Mouse (Mus musculus) cerebellum, adult 11-12 months (tissue): Measurements from ENCODE around the gene Brwd1.
"Not testable (repeated sequence)": the region's sequence is repeated elsewhere in the genome, so short reads cannot be mapped to it uniquely, and the experiment has no call there.

ENCODE experiments used
- DNase-seq: peaks from one replicate; pipeline ENCODE4 v3.0.0; 2022

The Brwd1 gene

GRCm38 (mm10) chr16:96068364-96068763, 14.0 kb downstream of the Brwd1 start:
- DNase-seq, result no peak

DNA sequence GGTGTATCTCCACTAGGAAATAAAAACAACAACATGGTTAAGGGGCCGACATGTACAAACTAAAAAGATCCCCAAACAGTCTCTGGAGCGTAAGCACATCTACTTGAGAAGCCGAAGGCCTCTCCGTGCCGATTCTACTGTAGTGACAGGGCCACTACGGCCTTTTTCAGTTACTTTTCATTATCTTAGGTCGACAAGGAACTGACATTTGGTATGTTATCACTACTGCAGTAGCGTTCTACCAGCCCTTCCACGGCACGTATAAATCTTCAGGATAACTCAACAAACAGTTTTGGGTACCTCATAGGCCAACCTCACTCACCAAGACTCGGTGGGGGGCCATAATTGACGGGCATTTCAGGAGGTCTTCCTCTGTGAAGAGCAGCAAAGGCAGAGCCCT, 16.2 kb downstream of the Brwd1 start:
- no peak for DNase-seq

- no peak for DNase-seq
Observed at GRCm38 (mm10) chr16:96064649-96065048, 17.7 kb downstream of the Brwd1 start.

DNA sequence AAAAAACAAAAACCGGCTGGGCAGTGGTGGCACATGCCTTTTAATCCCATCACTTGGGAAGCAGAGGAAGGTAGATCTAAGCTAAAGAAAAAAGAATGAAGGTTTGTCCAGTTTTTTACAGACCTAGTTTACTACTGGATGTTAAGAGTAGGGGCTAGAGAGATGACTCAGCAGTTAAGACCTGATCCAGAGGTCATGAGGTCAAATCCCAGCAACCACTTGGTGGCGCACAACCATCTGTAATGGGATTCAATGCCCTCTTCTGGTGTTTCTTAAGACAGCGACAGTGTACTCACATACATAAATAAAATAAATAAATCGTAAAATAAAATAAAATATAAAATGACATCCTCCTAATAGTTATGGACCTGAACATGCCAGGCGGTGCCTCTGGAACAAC, 38.2 kb downstream of the Brwd1 start:
- DNase-seq, result peak; percentile 9

GRCm38 (mm10) chr16:96040691-96041090, 41.6 kb downstream of the Brwd1 start:
- DNase-seq, result no peak

DNA sequence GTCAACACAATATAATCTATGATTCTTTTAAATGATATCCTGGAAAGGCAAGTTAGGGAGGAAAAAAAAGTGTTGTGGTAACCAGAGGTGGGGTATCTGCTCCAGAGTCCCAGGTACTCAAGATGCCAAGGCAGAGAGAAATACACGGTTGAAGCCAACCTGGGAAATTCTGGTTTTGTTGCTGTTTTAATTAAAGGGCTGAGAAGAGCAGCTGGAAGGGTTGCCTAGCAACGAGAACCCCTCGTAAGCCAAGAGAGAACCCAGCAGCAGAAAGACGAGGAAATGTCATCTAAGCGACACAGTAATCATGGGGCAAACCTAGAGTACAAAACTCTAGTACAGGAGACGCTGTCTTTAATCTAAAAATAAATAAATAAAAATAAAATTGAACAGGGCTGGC, 42.8 kb downstream of the Brwd1 start:
- DNase-seq, result no peak

GRCm38 (mm10) chr16:96034473-96034872, 47.9 kb downstream of the Brwd1 start:
- DNase-seq, result no peak

DNA sequence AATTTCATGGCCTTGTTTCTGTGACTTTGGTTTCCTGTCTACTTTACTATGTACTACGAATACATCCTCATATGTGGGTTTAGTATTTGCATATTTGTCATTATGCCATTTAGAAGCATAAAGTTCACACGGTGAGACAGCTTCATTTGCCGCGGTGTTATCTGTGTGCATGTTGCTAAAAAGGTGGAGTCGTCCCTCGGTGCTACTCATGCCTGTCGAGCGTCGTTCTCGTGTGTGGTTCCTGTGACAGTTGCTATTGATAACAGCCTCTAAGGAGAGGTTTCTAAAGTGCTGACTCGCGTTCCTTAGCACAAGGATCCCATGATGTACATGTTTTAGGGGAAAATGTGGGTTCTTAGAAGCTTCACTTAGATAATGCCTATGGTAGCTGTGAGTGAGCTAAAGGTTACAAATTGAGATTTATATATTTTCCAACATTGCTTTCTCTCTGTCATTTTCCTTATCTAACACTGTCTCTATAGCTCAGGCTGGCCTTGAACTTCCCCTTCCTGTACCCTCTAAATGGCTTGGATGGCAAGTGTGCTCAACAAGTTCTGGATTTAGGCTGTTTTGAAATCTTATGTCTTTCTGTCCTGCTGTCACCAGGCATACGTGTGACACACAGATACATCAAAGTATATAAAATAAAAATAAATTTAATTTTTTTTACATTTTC, 49.8 kb downstream of the Brwd1 start:
- no peak for DNase-seq

DNA sequence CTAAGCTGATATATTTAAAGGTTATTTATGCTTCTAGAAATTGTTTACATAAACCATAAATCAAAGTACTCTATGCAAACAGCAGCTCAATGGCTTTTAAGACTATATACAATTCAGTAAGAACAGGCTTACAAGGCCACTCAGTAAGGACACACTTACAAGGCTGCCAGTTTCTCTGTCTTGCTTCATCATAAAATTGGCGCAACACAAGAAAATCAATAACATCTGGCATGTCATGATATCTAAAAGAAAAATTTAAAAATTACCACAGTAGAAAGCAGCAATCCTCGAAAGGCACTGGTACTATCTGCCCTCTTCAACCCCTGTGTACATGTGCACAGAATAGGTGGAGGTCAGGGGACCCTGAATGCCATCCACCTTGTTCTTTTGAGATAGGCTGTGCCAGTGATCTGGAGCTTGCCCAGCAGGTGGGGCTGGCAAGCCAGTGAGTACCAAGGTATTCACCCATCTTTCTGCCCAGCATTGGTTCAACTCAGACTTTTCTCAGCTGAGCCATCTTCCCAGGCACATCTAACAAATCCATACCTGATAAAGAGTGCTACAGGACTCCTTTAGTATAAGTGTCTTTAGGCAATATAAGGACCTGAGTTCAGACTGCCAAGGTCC, 51.7 kb downstream of the Brwd1 start:
- DNase-seq, result no peak

DNA sequence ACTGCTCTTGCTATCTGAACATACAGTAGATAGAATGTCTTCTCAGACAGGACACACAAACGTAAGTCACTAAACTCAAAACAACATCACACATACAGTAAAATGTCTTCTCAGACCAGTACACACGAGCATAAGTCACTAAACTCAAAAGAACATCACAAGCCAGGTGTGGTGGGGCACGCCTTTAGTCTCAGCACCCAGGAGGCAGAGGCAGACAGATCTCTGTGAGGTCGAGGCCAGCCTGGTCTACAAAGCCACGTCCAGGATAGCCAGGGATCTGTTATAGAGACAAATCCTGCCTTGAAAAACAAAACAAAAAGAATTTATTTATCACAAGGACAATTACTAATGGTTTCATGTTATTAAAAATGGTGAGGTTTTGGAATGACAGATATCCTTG, 56.1 kb downstream of the Brwd1 start:
- DNase-seq, result no peak

DNA sequence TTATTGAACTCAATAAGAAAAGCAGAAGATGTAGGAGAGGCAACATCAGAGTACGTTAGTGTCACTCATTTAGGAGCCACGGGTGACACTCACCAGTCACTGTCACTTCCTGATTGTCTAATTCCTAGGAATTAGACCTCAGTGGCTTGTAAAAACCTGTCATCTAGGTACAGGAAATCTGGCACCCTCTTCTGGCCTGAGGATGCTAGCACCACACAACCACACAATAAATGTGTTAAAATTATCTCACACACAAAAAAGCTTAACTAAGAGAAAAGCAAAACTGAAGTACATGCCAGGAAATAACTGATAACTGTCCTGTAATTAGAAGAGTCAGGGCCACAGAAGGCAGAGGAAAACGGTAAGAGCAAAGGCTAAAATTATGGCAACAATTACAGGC, 57.1 kb downstream of the Brwd1 start:
- DNase-seq, result no peak

DNA sequence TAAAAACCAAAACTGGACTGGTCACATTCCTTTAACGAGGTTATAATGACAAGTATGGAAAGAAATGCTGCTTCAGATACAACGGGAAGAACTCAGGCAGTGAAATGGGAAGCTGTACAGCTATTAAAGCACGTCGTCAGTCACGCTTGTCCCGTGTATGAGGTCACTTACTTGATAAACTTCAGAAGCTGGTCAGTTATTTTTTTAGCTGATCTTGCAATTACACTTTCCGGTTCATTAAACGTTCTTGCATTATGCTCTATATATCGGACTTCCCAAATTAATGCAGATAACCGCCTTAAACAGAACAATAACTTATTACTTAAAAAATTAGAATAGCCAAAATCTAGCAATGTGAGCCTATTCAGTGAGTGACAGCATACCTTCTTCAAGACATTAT, 61.3 kb downstream of the Brwd1 start:
- no peak for DNase-seq

- DNase-seq, result not testable (repeated sequence)
Observed at GRCm38 (mm10) chr16:96009124-96009523, 73.2 kb downstream of the Brwd1 start.

DNA sequence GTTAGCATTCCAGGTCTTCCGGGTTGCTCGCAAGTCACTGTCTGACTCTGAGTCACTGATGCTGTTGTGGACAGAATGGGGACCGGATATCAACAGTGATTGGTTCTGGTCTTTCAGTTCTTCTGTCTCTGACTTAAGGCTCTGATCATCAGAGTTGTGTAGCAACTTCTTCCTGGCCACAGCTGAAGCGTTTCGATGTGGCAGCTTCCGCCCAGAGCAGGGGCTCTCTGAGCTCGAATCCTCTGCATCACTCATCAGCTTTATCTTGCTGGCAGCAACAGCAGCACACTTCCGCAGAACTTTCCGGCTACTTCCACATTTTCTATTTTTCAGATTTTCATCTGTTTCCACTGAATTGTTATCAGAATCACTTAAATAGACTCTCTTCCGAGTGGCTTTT, 78.0 kb downstream of the Brwd1 start:
- not testable (repeated sequence) for DNase-seq

DNA sequence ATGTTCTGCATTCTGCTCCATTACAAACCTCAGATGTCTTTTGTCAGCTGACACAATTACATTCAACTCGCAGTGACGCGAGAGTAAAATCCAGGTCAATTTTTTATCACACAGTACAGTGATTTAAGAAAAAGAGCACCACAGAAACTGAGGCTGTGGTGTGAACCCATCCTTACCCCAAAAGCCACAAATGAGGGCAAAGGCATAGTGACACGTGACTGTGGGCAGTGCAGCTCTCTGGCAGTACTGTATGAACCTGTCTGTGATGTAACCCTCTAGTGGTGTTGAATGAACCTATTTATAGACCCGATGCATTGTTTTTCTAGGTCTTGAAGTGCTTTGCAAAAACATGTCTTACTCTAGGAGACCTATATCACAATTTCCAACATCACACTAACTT, 83.0 kb downstream of the Brwd1 start:
- DNase-seq, result no peak

DNA sequence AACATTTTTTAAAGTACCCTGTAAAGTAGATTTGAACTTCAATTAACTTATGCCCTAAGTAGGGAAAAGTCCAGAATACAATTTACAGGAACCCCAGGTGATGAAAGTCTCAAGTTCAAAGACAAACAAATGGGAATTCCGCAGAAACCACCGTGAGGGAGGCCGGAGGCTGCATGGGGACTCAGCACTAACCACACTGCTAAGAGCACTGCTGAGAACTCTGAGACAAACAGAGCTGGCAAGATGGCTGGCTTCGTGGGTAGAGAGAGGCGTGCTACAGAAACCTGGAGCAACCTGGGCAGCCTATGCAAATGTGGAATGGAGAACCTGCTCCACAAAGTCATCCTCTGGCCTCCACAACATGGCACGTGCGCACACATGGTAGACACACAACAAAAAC, 86.2 kb downstream of the Brwd1 start:
- no peak for DNase-seq

- not testable (repeated sequence) for DNase-seq
Observed at GRCm38 (mm10) chr16:95994576-95994975, 87.8 kb downstream of the Brwd1 start.

- DNase-seq, result no peak
Observed at GRCm38 (mm10) chr16:95992596-95992995, 89.7 kb downstream of the Brwd1 start.

- no peak for DNase-seq
Observed at GRCm38 (mm10) chr16:95991122-95991900, 91.0 kb downstream of the Brwd1 start.

DNA sequence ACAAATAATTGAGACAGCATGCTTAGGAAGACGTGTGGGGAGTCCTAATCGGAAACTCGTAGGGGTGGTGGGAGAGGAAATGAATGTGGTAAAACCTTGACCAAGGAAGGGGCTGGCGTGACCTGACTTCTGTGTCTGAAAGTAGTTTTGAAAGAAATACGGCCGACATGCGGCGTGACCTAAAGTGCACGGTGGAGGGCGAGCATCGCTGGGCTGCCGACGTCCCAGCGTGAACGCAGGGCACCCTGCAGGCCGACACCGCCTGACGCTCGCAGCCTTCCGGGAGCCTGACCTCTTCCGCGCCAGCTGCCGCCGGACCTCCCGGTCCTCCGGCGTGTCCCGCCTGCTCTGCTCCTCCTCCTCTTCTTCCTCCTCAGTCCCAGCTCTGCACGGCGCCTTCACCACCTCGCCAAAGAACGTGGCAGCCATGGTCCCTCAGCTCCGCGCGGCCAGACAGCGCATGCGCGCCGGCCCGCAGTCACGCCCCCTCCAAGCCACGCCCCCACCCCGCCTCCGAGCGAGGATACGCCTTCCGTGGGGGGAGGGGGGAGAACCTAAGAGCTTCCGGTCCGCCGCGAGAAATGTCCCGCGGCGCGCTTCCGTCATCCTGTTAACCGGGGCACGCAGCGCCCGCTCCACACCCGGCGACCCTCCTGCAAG, 91.7 kb downstream of the Brwd1 start, which contains the start of gene Psmg1:
Gene Psmg1 (minus strand): TSS at position 499 of the 660 bp plus-strand sequence.
- DNase-seq, result peak; percentile 95

- DNase-seq, result no peak
Observed at GRCm38 (mm10) chr16:95984911-95985310, 97.4 kb downstream of the Brwd1 start.

DNA sequence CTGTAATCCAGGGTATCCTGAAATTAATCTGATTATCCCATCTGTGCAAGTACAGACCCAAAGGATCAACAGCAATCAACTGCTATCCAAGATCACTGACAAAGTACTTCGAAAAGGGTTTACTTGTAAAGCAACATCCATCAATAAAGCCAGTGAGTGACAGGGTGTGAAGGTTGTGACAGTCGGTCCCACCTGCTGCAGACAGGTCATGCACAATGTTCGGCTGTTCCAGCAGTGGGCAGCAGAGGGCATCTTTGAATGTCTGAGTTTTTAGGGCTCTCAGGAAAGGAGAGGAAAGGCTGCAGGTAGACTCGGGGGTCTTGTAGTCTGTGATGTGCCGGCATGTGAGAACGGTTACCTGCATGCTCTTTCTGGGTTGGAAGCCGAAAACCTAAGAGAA, 98.7 kb downstream of the Brwd1 start:
- no peak for DNase-seq

DNA sequence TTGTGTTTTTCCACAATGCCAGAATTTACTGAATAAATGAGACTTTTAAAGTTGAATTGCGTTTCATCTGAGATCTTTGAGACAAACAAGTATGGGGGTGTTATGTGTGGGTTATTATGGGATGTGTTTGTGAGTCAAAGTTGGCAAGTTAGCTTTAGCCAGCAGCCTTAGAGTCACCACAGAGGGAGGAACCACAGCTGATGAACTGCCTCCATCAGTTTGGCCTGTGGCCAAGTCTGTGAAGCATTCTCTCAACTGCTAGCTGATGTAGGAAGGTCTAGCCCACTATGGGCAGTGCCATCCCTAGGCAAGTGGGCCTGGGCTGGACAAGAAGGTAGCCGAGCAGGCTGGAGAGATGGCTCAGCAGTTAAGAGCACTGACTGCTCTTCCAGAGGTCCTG, 111.5 kb downstream of the Brwd1 start:
- no peak for DNase-seq

DNA sequence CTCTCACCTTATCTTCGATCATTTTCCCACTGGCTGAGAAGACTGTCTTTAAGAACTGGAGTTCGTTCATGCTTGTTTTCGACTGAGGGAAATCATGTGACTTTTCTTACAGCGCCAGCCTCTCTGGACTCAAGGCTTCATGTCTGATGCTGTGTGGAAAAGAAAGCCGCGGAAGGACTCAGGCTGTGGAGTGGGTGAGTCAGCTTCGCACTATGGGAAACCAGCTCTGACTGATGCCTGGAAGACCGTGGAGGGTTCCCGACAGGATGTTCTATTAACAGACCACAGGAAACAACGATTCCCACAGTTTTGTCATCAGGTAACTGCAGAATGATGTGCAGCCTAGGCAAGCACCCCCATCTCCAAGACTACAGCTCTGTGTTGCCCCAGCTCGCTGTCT, 114.9 kb downstream of the Brwd1 start:
- DNase-seq, result no peak
